Mouse (Mus musculus): ENCODE results near the gene Cux1. TPM values are rescaled to one million over a fixed set of nuclear protein-coding genes. Genes with fewer than 3 reads are reported as not detected.

Gene Cux1
- total RNA-seq, 2 experiments from 2014 or later = 99.9 to 105 TPM

- no peak for DNase-seq (ENCODE audit: low spot score)
- intact Hi-C loops (cut with DNase I) = no loop called here
Measured at GRCm38 (mm10) chr5:136354729-136355128, 212.6 kb downstream of the Cux1 start.

GRCm38 (mm10) chr5:136353114-136353513 lies 214.2 kb downstream of the Cux1 start:
- intact Hi-C loops (cut with DNase I) = no loop called here
- no peak for DNase-seq (ENCODE audit: low spot score)

- DNase-seq (ENCODE audit: low spot score) = no peak
- intact Hi-C loops (cut with DNase I) = no loop called here
Measured at GRCm38 (mm10) chr5:136343156-136343890, 224.0 kb downstream of the Cux1 start.

GRCm38 (mm10) chr5:136336798-136337527 lies 230.3 kb downstream of the Cux1 start:
- DNase-seq (ENCODE audit: low spot score) = no peak
- intact Hi-C loops (cut with DNase I) = no loop called here

GRCm38 (mm10) chr5:136335681-136336080 lies 231.6 kb downstream of the Cux1 start:
- intact Hi-C loops (cut with DNase I) = no loop called here
- DNase-seq (ENCODE audit: low spot score) = no peak

GRCm38 (mm10) chr5:136334780-136335179 lies 232.5 kb downstream of the Cux1 start:
- DNase-seq (ENCODE audit: low spot score) = no peak
- intact Hi-C loops (cut with DNase I) = no loop called here

- intact Hi-C loops (cut with DNase I) = no loop called here
- no peak for DNase-seq (ENCODE audit: low spot score)
Measured at GRCm38 (mm10) chr5:136334051-136334450, 233.2 kb downstream of the Cux1 start.

- intact Hi-C loops (cut with DNase I) = no loop called here
- DNase-seq (ENCODE audit: low spot score) = no peak
Measured at GRCm38 (mm10) chr5:136332786-136333462, 234.4 kb downstream of the Cux1 start.

GRCm38 (mm10) chr5:136327736-136328135 lies 239.6 kb downstream of the Cux1 start:
- no peak for DNase-seq (ENCODE audit: low spot score)
- intact Hi-C loops (cut with DNase I) = no loop called here

- intact Hi-C loops (cut with DNase I) = no loop called here
- DNase-seq (ENCODE audit: low spot score) = peak; percentile 38
Measured at GRCm38 (mm10) chr5:136326626-136327025, 240.7 kb downstream of the Cux1 start.

- intact Hi-C loops (cut with DNase I) = no loop called here
- peak; percentile 31 for DNase-seq (ENCODE audit: low spot score)
Measured at GRCm38 (mm10) chr5:136324506-136324905, 242.8 kb downstream of the Cux1 start.

- no peak for DNase-seq (ENCODE audit: low spot score)
- intact Hi-C loops (cut with DNase I) = no loop called here
Measured at GRCm38 (mm10) chr5:136321378-136321777, 245.9 kb downstream of the Cux1 start.

GRCm38 (mm10) chr5:136312566-136312965 lies 254.7 kb downstream of the Cux1 start:
- DNase-seq (ENCODE audit: low spot score) = no peak
- intact Hi-C loops (cut with DNase I) = no loop called here

- DNase-seq (ENCODE audit: low spot score) = no peak
- intact Hi-C loops (cut with DNase I) = no loop called here
Measured at GRCm38 (mm10) chr5:136312166-136312565, 255.1 kb downstream of the Cux1 start.

GRCm38 (mm10) chr5:136306254-136306653 lies 261.0 kb downstream of the Cux1 start:
- DNase-seq (ENCODE audit: low spot score) = no peak
- intact Hi-C loops (cut with DNase I) = no loop called here

GRCm38 (mm10) chr5:136303409-136303983 lies 263.8 kb downstream of the Cux1 start:
- intact Hi-C loops (cut with DNase I) = no loop called here
- DNase-seq (ENCODE audit: low spot score) = no peak

GRCm38 (mm10) chr5:136300880-136301279 lies 266.4 kb downstream of the Cux1 start:
- intact Hi-C loops (cut with DNase I) = no loop called here
- DNase-seq (ENCODE audit: low spot score) = no peak

GRCm38 (mm10) chr5:136297691-136298090 lies 269.6 kb downstream of the Cux1 start:
- intact Hi-C loops (cut with DNase I) = no loop called here
- DNase-seq (ENCODE audit: low spot score) = no peak

GRCm38 (mm10) chr5:136296911-136297310 lies 270.4 kb downstream of the Cux1 start:
- no peak for DNase-seq (ENCODE audit: low spot score)
- intact Hi-C loops (cut with DNase I) = no loop called here

- no peak for DNase-seq (ENCODE audit: low spot score)
- intact Hi-C loops (cut with DNase I) = no loop called here
Measured at GRCm38 (mm10) chr5:136292971-136293418, 274.3 kb downstream of the Cux1 start.

Data from heart, postnatal 25 days (tissue).